Mouse (Mus musculus): ENCODE measurements around the gene Rpl24.
"Not testable (repeated sequence)": the region's sequence is repeated elsewhere in the genome, so short reads cannot be mapped to it uniquely, and the experiment has no call there.

The Rpl24 gene

GRCm38 (mm10) chr16:55966212-55966871 lies at the start of gene Rpl24:
Gene Rpl24, plus strand, starts transcription at chr16:55966275.
- peak; percentile 97 for DNase-seq (ENCODE audit: low read depth)

GRCm38 (mm10) chr16:55922079-55922478 lies 44.0 kb upstream of the Rpl24 start:
- no peak for DNase-seq (ENCODE audit: low read depth)

- DNase-seq (ENCODE audit: low read depth), result no peak
Observed at GRCm38 (mm10) chr16:55924010-55924409, 42.1 kb upstream of the Rpl24 start.

GRCm38 (mm10) chr16:55933681-55934343 lies 32.3 kb upstream of the Rpl24 start:
- DNase-seq (ENCODE audit: low read depth), result peak; percentile 75

- DNase-seq (ENCODE audit: low read depth), result peak; percentile 98
Observed at GRCm38 (mm10) chr16:55934453-55935037, 31.5 kb upstream of the Rpl24 start, which contains the start of gene Cep97. Gene Cep97, minus strand, starts transcription at chr16:55934855.

- no peak for DNase-seq (ENCODE audit: low read depth)
Observed at GRCm38 (mm10) chr16:55938761-55939160, 27.3 kb upstream of the Rpl24 start.

GRCm38 (mm10) chr16:55939703-55940102 lies 26.4 kb upstream of the Rpl24 start:
- DNase-seq (ENCODE audit: low read depth), result no peak

GRCm38 (mm10) chr16:55940781-55941180 lies 25.3 kb upstream of the Rpl24 start:
- DNase-seq (ENCODE audit: low read depth), result no peak

- peak; percentile 84 for DNase-seq (ENCODE audit: low read depth)
Observed at GRCm38 (mm10) chr16:55947266-55947665, 18.8 kb upstream of the Rpl24 start.

- peak; percentile 70 for DNase-seq (ENCODE audit: low read depth)
Observed at GRCm38 (mm10) chr16:55947876-55948410, 18.1 kb upstream of the Rpl24 start.

- DNase-seq (ENCODE audit: low read depth), result peak; percentile 97
Observed at GRCm38 (mm10) chr16:55948963-55949362, 17.1 kb upstream of the Rpl24 start.

- no peak for DNase-seq (ENCODE audit: low read depth)
Observed at GRCm38 (mm10) chr16:55950462-55950861, 15.6 kb upstream of the Rpl24 start.

GRCm38 (mm10) chr16:55950946-55951678 lies 15.0 kb upstream of the Rpl24 start:
- peak; percentile 97 for DNase-seq (ENCODE audit: low read depth)

- peak; percentile 38 for DNase-seq (ENCODE audit: low read depth)
Observed at GRCm38 (mm10) chr16:55951679-55952327, 14.3 kb upstream of the Rpl24 start.

GRCm38 (mm10) chr16:55952771-55953170 lies 13.3 kb upstream of the Rpl24 start:
- DNase-seq (ENCODE audit: low read depth), result no peak

GRCm38 (mm10) chr16:55954196-55954595 lies 11.9 kb upstream of the Rpl24 start:
- DNase-seq (ENCODE audit: low read depth), result not testable (repeated sequence)

- DNase-seq (ENCODE audit: low read depth), result not testable (repeated sequence)
Observed at GRCm38 (mm10) chr16:55963068-55963467, 3.0 kb upstream of the Rpl24 start.

- DNase-seq (ENCODE audit: low read depth), result peak; percentile 89
Observed at GRCm38 (mm10) chr16:55964126-55964949, 1.7 kb upstream of the Rpl24 start.

GRCm38 (mm10) chr16:55967221-55967620 lies 1.1 kb downstream of the Rpl24 start:
- no peak for DNase-seq (ENCODE audit: low read depth)

- peak; percentile 84 for DNase-seq (ENCODE audit: low read depth)
Observed at GRCm38 (mm10) chr16:55969147-55969546, 3.1 kb downstream of the Rpl24 start.

GRCm38 (mm10) chr16:55970416-55970815 lies 4.3 kb downstream of the Rpl24 start:
- no peak for DNase-seq (ENCODE audit: low read depth)

Data from 416B (cell line).